Mouse (Mus musculus): Measurements from ENCODE around the gene Cnmd.

DNA sequence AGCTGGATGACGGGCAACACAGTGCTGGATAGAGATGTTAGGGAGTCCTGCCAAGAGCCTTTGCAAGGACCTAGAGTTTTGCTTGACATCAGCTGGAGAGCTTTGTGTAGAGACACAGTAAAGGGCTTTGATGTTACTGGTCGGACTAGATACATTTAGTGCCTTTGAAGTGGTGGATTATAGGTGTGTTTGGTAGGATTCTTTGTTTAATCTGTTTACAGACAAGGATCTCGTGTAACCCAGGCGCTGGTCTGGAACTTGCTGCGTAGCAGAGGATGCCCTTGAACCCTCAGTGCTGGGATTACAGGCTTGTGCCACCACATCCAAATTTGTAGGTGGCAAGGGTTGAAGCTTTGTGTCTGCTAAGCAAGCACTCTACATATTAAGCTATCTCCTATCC lies 67.9 kb downstream of the Cnmd start:
- TF ChIP-seq CTCF (IDR thresholded peaks at IDR 0.05; ENCODE audit: low read depth) (no peak), EP300 (IDR thresholded peaks at IDR 0.05; ENCODE audit: low read depth) (no peak)
